Mouse (Mus musculus): ENCODE data around the gene Tab2. TPM values are rescaled to one million over a fixed set of nuclear protein-coding genes. Genes with fewer than 3 reads are reported as not detected.

Tab2 gene
- polyA plus RNA-seq, 1 experiment from 2014 or later, result 15.4 TPM

DNA sequence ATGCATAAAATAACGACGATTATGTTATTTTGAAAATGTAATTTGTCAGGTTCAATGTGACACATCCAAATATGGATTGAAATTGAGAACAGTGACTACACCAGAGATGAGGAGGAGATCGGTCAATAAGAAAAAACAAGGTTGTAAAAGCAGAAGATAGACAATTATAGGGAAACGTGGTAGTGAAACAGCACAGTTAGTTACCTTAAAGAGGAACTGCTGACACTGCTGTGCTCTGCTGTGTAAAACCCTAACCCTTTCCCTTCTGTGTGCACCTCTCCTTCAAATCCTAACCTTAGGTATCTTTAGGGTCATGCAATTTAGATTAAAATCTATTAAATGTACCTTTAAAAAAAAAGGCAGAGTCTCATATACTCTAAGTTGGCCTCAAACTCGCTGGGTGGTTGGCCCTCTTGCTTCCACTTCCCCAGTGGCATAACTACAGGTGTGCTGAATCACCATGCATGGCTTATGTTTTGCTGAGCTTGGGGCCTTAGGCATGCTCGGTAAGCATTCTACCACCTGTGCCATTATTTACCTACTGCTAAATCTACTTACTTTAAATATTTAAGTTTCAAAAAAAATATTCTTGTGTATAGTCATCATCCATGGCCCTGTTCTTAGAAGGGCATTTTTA, 19.4 kb downstream of the Tab2 start:
- no peak overlapping the region for H3K4me3 ChIP-seq (replicated peaks)
- H3K27me3 ChIP-seq, result no peaks in the 10 kb centered on the region
- H3K27ac ChIP-seq, result no peak overlapping the region
- H3K9me3 ChIP-seq, result no peaks in the 10 kb centered on the region
- no peak overlapping the region for H3K9ac ChIP-seq (replicated peaks)
- ATAC-seq, result no peak
- H3K4me1 ChIP-seq (replicated peaks), result peaks cover 3% of the 10 kb centered on the region; the same call in 1 of the 2 replicates
- 93% methylated on average over 6 of the region's 6 CpGs for WGBS
- H3K4me2 ChIP-seq (replicated peaks), result no peak overlapping the region
- no peaks in the 10 kb centered on the region for H3K36me3 ChIP-seq

DNA sequence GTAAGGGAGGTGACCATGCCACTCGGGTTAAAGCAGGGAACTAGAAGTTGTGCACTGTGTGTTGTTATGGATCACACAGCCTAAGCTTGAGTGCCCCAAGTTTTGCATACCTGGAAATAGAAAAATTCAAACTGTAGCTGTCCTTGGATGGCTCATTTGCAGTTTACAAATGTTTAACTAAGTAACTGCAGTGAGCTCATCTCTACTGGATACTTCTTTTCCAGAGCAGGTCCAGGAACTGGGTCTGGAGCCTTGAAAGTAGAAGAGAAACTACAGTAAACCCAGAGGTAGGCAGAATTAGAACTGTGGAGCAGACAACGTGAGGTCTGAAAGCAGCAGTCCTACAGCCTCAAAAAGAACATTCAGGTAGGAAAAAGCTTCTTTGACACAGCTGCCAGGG, 23.1 kb downstream of the Tab2 start:
- Histone ChIP-seq H3K9ac (replicated peaks) (no peak overlapping the region), H3K4me2 (replicated peaks) (no peak overlapping the region), H3K27ac (no peak overlapping the region), H3K27me3 (no peaks in the 10 kb centered on the region), H3K36me3 (no peaks in the 10 kb centered on the region), H3K4me3 (replicated peaks) (no peak overlapping the region), H3K9me3 (no peaks in the 10 kb centered on the region), H3K4me1 (replicated peaks) (peaks cover 3% of the 10 kb centered on the region; the same call in 1 of the 2 replicates)
- no peak for ATAC-seq
- 90% methylated on average over 2 of the region's 2 CpGs for WGBS

DNA sequence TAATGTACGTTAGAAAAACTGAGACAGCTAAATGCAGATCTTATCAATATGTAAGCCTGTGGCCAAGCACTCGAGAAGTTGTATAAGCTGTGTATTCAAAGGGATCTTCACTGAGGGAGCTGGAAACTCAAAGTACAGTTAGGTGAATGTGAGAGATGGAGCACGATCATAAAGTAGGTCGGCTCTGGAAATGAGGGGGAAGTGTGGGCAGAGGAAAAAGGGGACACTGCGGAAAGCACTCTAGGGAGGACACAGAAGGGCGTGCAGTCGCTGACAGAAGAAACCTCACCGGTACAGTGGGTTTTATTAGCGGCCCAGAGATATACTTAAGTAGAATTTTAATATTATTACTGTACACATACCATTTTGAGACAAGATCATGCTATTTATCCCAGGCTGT, 27.0 kb downstream of the Tab2 start:
- ATAC-seq, result no peak
- WGBS, result 91% methylated on average over 9 of the region's 9 CpGs

DNA sequence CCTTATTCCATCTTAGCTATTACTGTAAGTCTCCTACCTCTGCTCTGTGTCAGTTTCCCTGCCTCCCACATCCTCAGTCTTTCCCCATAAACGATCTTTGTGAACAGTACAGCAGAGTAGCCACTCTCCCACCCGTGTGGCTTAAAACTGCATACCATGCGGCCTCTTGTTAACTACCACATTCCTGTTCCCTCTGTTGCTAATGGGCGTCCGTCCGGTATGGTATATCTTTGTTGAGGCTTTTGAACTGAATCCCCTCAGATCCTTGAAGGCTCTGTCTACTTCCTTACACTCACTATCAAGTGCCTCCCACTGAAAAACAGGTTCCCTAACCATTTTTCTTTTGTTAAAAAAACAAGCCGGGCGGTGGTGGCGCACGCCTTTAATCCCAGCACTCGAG, 30.5 kb downstream of the Tab2 start:
- no peak overlapping the region for H3K4me3 ChIP-seq (replicated peaks)
- 72% methylated on average over 11 of the region's 11 CpGs for WGBS
- H3K4me1 ChIP-seq (replicated peaks), result no peaks in the 10 kb centered on the region
- H3K27ac ChIP-seq, result no peak overlapping the region
- H3K27me3 ChIP-seq, result no peaks in the 10 kb centered on the region
- no peaks in the 10 kb centered on the region for H3K9me3 ChIP-seq
- 0 out of 2 replicates have a peak, but pooled peaks have one; percentile 27 for ATAC-seq
- H3K36me3 ChIP-seq, result peaks cover 16% of the 10 kb centered on the region
- no peak overlapping the region for H3K9ac ChIP-seq (replicated peaks)
- H3K4me2 ChIP-seq (replicated peaks), result no peak overlapping the region

More for the DNA sequence above, 27.0 kb downstream of the Tab2 start:
- Histone ChIP-seq H3K9ac (replicated peaks) (no peak overlapping the region), H3K4me2 (replicated peaks) (no peak overlapping the region), H3K27ac (no peak overlapping the region), H3K4me1 (replicated peaks) (no peaks in the 10 kb centered on the region), H3K4me3 (replicated peaks) (no peak overlapping the region), H3K27me3 (no peaks in the 10 kb centered on the region), H3K36me3 (no peaks in the 10 kb centered on the region), H3K9me3 (no peaks in the 10 kb centered on the region)

DNA sequence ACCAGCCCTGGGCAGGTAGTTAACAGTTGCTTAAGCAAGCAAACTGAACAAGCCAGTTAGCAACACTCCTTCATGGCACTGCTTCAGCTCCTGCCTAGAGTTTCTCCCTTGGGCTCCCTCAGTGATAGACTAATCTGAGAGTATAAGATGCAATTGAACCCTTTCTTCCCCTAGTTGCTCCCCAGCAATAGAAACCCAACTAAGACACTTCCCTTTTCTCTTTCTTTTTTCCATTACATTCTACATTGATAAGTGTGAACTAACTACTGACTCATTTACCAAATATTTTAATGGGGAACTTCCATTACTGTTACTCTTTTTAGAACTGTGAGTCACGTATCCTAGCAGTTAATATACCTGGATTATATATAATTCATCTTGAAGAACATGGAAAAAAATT, 32.6 kb downstream of the Tab2 start:
- H3K4me1 ChIP-seq (replicated peaks), result no peaks in the 10 kb centered on the region
- H3K4me2 ChIP-seq (replicated peaks), result no peak overlapping the region
- H3K27ac ChIP-seq, result no peak overlapping the region
- H3K9me3 ChIP-seq, result no peaks in the 10 kb centered on the region
- H3K4me3 ChIP-seq (replicated peaks), result no peak overlapping the region
- no peak for ATAC-seq
- no peak overlapping the region for H3K9ac ChIP-seq (replicated peaks)
- H3K36me3 ChIP-seq, result peaks cover 35% of the 10 kb centered on the region
- 98% methylated on average over 1 of the region's 1 CpGs for WGBS
- H3K27me3 ChIP-seq, result no peaks in the 10 kb centered on the region

DNA sequence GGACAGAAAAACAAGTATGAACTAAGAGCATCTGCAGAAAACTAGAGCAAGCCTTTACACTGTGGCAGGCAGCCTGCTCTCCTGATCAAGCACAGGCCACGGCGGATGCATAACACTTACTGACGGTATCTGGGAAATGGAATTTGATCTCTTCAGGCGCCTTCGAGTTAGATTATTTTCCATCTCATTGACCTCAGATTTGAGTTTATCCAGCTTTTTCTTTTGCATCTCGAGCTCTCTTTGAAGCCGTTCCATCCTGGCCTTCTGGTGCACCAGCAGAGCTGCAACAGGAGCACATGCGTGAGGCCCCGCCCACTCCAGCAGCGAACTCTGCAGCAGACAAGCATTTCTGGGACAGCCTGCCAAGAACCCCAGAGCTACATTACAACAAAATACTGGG, 44.8 kb downstream of the Tab2 start:
- Histone ChIP-seq H3K9me3 (no peaks in the 10 kb centered on the region), H3K4me2 (replicated peaks) (no peak overlapping the region), H3K4me1 (replicated peaks) (0 out of 2 replicates have a peak, but pooled peaks cover 4% of the 10 kb centered on the region), H3K9ac (replicated peaks) (no peak overlapping the region), H3K27ac (no peak overlapping the region), H3K4me3 (replicated peaks) (no peak overlapping the region), H3K27me3 (no peaks in the 10 kb centered on the region), H3K36me3 (peaks cover 37% of the 10 kb centered on the region)
- WGBS, result 78% methylated on average over 10 of the region's 10 CpGs
- no peak for ATAC-seq

DNA sequence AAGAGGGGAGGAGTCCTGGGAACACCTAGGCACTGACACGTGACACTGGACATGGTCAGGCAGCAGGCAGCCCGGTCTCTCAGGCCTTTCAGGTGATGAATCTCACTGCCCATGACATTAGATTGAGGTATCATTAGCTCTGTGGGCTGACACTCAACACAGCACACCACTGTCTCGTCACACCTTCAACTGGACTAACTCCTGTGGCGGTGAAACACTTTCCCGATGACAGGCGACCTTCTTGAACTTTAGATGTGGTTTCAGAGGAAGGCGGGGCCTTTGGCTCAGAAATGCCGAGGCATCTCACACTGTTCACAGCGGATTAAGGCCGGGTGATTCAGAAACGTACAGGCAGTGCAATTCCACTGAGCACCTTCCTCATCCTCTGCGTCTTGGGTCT, 48.9 kb downstream of the Tab2 start:
- 89% methylated on average over 12 of the region's 12 CpGs for WGBS
- no peak overlapping the region for H3K4me3 ChIP-seq (replicated peaks)
- no peaks in the 10 kb centered on the region for H3K27me3 ChIP-seq
- H3K36me3 ChIP-seq, result peaks cover 62% of the 10 kb centered on the region
- no peak for ATAC-seq
- no peak overlapping the region for H3K27ac ChIP-seq
- no peak overlapping the region for H3K4me2 ChIP-seq (replicated peaks)
- no peaks in the 10 kb centered on the region for H3K4me1 ChIP-seq (replicated peaks)
- H3K9me3 ChIP-seq, result no peaks in the 10 kb centered on the region
- H3K9ac ChIP-seq (replicated peaks), result no peak overlapping the region

DNA sequence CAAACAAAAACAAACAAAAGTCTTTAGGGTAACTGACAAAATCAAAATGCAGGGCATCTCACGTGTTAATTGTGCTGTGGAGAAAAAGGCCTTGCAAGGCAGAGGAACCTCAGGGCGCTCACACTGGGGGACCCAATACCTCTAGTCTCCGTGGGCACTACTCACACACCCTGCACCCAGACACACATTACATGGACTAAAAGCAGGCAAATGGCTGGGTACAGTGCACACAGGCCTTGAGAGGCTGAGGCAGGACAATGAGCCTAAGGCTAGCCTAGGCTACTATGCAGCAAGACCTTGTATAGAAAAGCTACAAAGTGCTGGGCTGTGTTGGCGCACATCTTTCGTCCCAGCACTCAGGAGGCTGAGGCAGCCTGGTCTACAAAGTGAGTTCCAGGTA, 51.9 kb downstream of the Tab2 start:
- H3K9ac ChIP-seq (replicated peaks), result no peak overlapping the region
- no peak overlapping the region for H3K4me3 ChIP-seq (replicated peaks)
- H3K27ac ChIP-seq, result no peak overlapping the region
- H3K36me3 ChIP-seq, result peaks cover 76% of the 10 kb centered on the region
- H3K4me2 ChIP-seq (replicated peaks), result no peak overlapping the region
- no peak for ATAC-seq
- H3K27me3 ChIP-seq, result no peaks in the 10 kb centered on the region
- H3K9me3 ChIP-seq, result no peaks in the 10 kb centered on the region
- H3K4me1 ChIP-seq (replicated peaks), result no peaks in the 10 kb centered on the region
- WGBS, result 92% methylated on average over 5 of the region's 5 CpGs

DNA sequence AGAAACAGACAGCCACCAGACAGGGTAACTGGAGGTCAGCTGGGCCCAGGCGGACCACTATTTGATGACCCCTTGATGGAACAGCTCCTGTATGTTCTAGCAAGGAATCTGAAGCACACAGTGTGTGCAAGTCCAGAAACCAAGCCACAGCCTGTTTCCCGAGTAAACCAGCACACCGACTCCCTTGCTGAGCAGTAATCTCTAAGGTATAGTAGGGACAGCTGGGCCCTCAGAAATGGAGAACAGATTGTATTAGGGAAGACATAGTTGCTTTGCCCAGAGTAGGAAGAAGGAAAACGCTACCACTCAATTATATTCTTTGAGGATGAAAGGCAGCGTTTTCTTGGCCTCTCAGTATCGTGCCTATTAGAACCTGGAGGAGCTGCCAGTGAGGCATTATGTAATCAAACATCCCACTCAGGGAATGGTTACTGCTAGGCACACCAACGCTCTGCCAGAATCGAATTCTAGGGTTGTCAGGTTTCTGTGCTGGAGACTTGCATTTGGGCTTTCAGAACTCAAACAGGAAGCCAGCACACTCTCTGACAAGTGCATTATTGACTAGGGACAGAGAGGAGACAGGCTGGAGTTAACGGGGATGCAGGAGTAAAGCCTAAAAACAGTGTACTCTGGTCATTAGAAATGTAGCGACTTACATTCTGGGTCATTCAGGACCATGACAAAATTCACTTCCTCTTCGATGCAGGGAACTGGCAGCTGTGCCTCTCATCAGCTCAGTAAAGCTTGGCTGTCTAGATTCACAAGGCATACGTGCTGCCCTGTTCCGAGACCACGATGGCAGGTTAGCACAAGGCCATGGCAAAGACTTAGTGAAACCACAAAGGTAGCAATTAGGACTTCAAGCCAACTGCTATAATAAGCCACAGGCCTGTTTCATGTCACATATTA, 55.1 kb downstream of the Tab2 start:
- Histone ChIP-seq H3K27ac (no peak overlapping the region), H3K4me1 (replicated peaks) (no peaks in the 10 kb centered on the region), H3K9ac (replicated peaks) (no peak overlapping the region), H3K4me2 (replicated peaks) (no peak overlapping the region), H3K4me3 (replicated peaks) (no peak overlapping the region), H3K36me3 (peaks cover 49% of the 10 kb centered on the region), H3K9me3 (no peaks in the 10 kb centered on the region; the same call in none of the 2 replicates), H3K27me3 (no peaks in the 10 kb centered on the region)
- ATAC-seq, result no peak
- WGBS, result 92% methylated on average over 14 of the region's 14 CpGs

DNA sequence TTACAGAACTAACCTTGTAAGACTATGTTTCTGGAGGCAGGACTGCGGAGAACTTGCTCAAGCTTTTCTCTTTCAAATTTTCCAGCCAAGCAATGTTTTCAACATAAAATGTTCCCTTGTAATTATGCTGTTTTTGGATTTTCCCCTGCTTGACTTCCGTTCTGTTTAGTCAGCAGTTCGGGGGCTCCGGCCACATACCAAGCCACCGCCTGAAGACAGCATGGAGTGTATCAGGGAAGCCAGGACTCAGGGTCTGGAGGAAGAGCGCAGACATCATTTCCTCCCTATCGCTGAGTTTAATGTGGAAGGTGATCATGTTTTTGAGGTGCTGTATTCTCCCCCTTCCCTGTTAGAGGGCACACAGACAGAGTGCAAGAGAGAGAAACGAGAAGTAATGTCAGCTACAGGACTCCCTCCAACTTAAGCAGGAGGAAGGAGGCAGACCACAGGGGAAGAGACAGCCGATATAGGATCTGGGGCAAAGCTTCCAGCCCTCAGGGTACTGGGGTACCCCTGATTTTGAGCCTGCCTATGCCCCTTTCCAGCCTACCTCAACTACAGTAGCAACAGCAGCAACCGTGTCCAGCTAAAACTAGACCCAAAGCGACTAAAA, 67.7 kb downstream of the Tab2 start:
- Histone ChIP-seq H3K27ac (no peak overlapping the region), H3K36me3 (no peaks in the 10 kb centered on the region), H3K9me3 (no peaks in the 10 kb centered on the region), H3K9ac (replicated peaks) (no peak overlapping the region), H3K27me3 (no peaks in the 10 kb centered on the region), H3K4me1 (replicated peaks) (no peaks in the 10 kb centered on the region), H3K4me3 (replicated peaks) (no peak overlapping the region), H3K4me2 (replicated peaks) (no peak overlapping the region)
- 87% methylated on average over 11 of the region's 11 CpGs for WGBS
- ATAC-seq, result no peak

DNA sequence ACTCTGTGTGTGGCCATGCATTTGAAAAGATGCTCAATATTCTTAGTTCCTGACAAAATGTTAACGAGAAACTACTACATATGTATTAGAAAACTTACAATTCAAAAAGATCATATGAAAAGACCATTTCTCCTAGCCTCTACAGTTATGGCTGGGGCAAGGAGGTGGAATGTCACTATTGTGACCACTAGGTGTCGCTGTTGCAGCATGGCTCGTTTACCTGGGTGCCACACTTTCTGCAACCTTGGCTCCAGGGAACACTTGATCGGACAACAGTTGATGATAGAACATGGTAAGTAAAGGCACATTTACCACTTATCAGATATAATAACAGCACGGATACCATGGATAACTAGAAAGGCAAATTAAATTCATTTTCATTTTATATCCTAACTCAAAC, 72.5 kb downstream of the Tab2 start:
- ATAC-seq, result peak; percentile 85
- Histone ChIP-seq H3K4me1 (replicated peaks) (no peaks in the 10 kb centered on the region), H3K4me3 (replicated peaks) (no peak overlapping the region), H3K27ac (no peak overlapping the region), H3K9ac (replicated peaks) (no peak overlapping the region), H3K36me3 (no peaks in the 10 kb centered on the region), H3K9me3 (no peaks in the 10 kb centered on the region), H3K4me2 (replicated peaks) (no peak overlapping the region), H3K27me3 (no peaks in the 10 kb centered on the region)
- WGBS, result 8% methylated on average over 5 of the region's 5 CpGs

DNA sequence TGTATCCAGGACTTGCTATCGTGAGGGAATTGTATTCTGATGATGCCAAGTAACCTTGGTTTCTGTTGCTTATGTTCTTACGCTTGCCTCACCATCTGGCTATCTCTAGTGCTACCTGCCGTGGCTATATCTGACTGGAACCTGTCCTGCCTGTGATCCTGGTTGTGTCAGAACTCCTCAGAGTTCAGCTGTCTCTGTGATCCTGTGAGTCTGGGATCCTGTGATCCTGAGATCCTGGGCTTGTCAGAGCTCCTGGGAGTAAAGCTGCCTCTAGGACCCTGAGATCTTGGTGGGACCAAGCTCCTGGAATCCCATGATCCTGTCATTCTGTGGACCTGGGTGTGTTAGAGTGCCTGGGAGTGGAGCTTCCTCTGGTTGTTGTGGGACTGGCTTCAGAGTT, 74.1 kb downstream of the Tab2 start:
- 0 out of 2 replicates have a peak, but pooled peaks cover 3% of the 10 kb centered on the region for H3K9me3 ChIP-seq
- H3K4me2 ChIP-seq (replicated peaks), result no peak overlapping the region
- H3K36me3 ChIP-seq, result no peaks in the 10 kb centered on the region
- WGBS, result 95% methylated on average over 3 of the region's 3 CpGs
- no peaks in the 10 kb centered on the region for H3K27me3 ChIP-seq
- ATAC-seq, result no peak
- H3K4me3 ChIP-seq (replicated peaks), result no peak overlapping the region
- H3K27ac ChIP-seq, result no peak overlapping the region
- H3K4me1 ChIP-seq (replicated peaks), result no peaks in the 10 kb centered on the region
- no peak overlapping the region for H3K9ac ChIP-seq (replicated peaks)

All from midbrain, embryonic 13.5 days (tissue).